Mouse (Mus musculus): Measurements from ENCODE around the gene Dclre1b. TPM values are rescaled to one million over a fixed set of nuclear protein-coding genes. Genes with fewer than 3 reads are reported as not detected.

Gene Dclre1b
- total RNA-seq, 2 experiments from 2014 or later: 7.7 to 10.8 TPM

GRCm38 (mm10) chr3:103773508-103773907 lies 35.7 kb downstream of the Dclre1b start:
- no peak for DNase-seq

DNA sequence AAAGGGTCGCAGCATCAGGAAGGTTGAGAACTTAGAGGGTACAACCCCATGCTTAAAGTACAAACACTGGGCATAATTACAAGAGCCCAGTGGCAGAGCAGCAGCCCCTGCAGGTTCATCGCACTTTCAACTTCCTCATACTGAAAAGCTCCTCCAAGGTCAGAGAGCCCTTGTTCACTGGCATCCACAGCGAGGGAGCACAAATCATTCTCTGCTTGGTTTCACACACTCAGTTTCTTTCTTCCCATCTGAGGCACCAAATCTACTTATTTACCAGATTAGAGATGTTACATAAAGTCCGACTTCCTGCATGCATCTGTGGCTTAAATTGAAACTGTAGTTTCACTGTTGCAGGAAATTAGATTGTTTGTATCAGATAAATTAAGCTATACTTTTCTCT lies 36.4 kb downstream of the Dclre1b start:
- DNase-seq: peak; percentile 41 to 45

- DNase-seq: peak; percentile 86 to 92
These were observed 37.6 kb downstream of the Dclre1b start for GRCm38 (mm10) chr3:103771531-103772130.

DNA sequence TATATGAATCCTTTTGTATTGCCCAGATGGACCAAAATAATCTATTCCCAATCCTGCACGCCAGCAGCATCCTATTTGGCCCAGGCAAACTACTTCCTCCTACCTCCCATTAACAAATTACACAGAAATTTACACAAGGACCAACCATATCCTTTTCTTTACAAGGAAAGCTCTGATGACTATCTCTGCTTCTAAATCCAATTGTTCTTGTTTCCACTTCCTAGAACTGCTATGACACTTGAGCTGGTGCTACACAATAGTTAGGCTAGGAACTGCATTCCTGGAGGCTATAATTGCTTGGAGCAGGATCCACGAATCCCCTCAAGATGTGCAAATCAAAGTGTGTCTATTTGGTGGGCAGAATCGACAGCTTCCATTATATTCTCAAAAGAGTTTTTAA lies 42.5 kb downstream of the Dclre1b start:
- no peak for DNase-seq

- DNase-seq: no peak
These were observed 49.8 kb downstream of the Dclre1b start for GRCm38 (mm10) chr3:103759261-103759970.

- no peak for DNase-seq
These were observed 50.8 kb downstream of the Dclre1b start for GRCm38 (mm10) chr3:103758456-103758855.

- DNase-seq: no peak
These were observed 52.3 kb downstream of the Dclre1b start for GRCm38 (mm10) chr3:103756920-103757319.

- no peak for DNase-seq
These were observed 53.9 kb downstream of the Dclre1b start for GRCm38 (mm10) chr3:103755351-103755750.

DNA sequence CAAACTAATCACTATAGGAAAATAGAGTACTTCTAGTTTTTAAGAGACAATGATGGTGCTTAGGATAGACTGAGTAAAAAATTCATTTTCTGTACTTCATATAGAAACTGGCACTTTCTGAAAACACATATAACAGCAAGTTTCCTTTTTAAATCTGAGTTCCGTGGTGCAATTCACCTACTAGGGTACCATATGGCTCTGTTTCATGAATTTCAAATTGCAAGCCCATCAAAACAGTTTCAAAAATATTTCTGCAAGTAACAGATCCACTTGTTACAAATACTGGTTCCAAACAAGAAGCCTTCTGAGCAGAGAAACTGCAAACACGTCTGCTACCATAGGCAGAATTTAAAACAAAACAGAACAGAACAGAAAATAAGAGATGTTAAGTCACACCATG lies 57.7 kb downstream of the Dclre1b start:
- DNase-seq: no peak

Other genes starting within 250 kb of the Dclre1b start
- not detected for gene Syt6, start 234.2 kb downstream of the Dclre1b start, total RNA-seq (2021)
- gene Atg4a-ps, start 163.4 kb downstream of the Dclre1b start, total RNA-seq (2021): 1 to 10 TPM in 1 of 2 experiments, not detected in 1; 2.2 TPM
- gene Olfml3, start 71.4 kb downstream of the Dclre1b start, total RNA-seq (2021): 1 to 10 TPM; 4.3 to 5.3 TPM
- gene Gm10964, start 70.1 kb downstream of the Dclre1b start, total RNA-seq (2021): not detected
- gene Hipk1, start 17.9 kb downstream of the Dclre1b start, total RNA-seq (2021): 100 to 1,000 TPM in 1 of 2 experiments, 10 to 100 TPM in 1; 87.7 to 124 TPM
- 10 to 100 TPM; 15.2 to 16.1 TPM for gene Ap4b1, start 76 bp upstream of the Dclre1b start, total RNA-seq (2021)
- gene Gm43064, start 129 bp upstream of the Dclre1b start, total RNA-seq (2021): under 1 TPM in 1 of 2 experiments, not detected in 1; 0.28 TPM
- gene Bcl2l15, start 23.2 kb upstream of the Dclre1b start, total RNA-seq (2021): not detected
- 1 to 10 TPM; 1.0 to 3.6 TPM for gene Ptpn22, start 50.4 kb upstream of the Dclre1b start, total RNA-seq (2021)
- 1 to 10 TPM; 6.0 to 7.8 TPM for gene Rsbn1, start 104.7 kb upstream of the Dclre1b start, total RNA-seq (2021)
- gene Phtf1, start 158.7 kb upstream of the Dclre1b start, total RNA-seq (2021): 1 to 10 TPM; 5.7 to 6.7 TPM